Mouse (Mus musculus) lung, postnatal 25 days (tissue): ENCODE measurements at regions not wholly inside any gene's neighbourhood (a gene's known extent, or its start where the extent isn't known, plus 50 kb on each side); places are given as distances from the start of the nearest gene placed in this dataset.

Experiments used
- DNase-seq: peaks from one replicate; pipeline ENCODE4 v3.0.0; 2022; ENCODE audit warnings: low spot score

- DNase-seq = no peak
Observed at GRCm38 (mm10) chr11:112886139-112886538, 104.1 kb downstream of the Sox9 start.

- DNase-seq = no peak
Observed at GRCm38 (mm10) chr11:112889760-112890159, 107.7 kb downstream of the Sox9 start.

- DNase-seq = no peak
Observed at GRCm38 (mm10) chr11:112897597-112897996, 115.6 kb downstream of the Sox9 start.

- DNase-seq = no peak
Observed at GRCm38 (mm10) chr11:112902618-112903017, 120.6 kb downstream of the Sox9 start.

GRCm38 (mm10) chr11:112910309-112910708 is 128.3 kb downstream of the Sox9 start:
- DNase-seq = no peak

- no peak for DNase-seq
Observed at GRCm38 (mm10) chr11:112912875-112913274, 130.9 kb downstream of the Sox9 start.

GRCm38 (mm10) chr11:112916923-112917322 is 134.9 kb downstream of the Sox9 start:
- DNase-seq = no peak

- no peak for DNase-seq
Observed at GRCm38 (mm10) chr11:112920131-112920530, 138.1 kb downstream of the Sox9 start.

GRCm38 (mm10) chr11:112924577-112924976 is 142.6 kb downstream of the Sox9 start:
- no peak for DNase-seq

- no peak for DNase-seq
Observed at GRCm38 (mm10) chr11:112925140-112925539, 143.1 kb downstream of the Sox9 start.

GRCm38 (mm10) chr11:112926330-112927025 is 144.5 kb downstream of the Sox9 start:
- DNase-seq = no peak

GRCm38 (mm10) chr11:112930186-112930808 is 148.3 kb downstream of the Sox9 start:
- peak; percentile 48 for DNase-seq

- no peak for DNase-seq
Observed at GRCm38 (mm10) chr11:112938035-112938434, 156.0 kb downstream of the Sox9 start.

- no peak for DNase-seq
Observed at GRCm38 (mm10) chr11:112951421-112951820, 169.4 kb downstream of the Sox9 start.

GRCm38 (mm10) chr11:112952356-112952755 is 170.3 kb downstream of the Sox9 start:
- no peak for DNase-seq

GRCm38 (mm10) chr11:112953491-112953890 is 171.5 kb downstream of the Sox9 start:
- DNase-seq = no peak

GRCm38 (mm10) chr11:112956748-112957440 is 174.9 kb downstream of the Sox9 start:
- no peak for DNase-seq

GRCm38 (mm10) chr11:112959609-112960008 is 177.6 kb downstream of the Sox9 start:
- no peak for DNase-seq

- no peak for DNase-seq
Observed at GRCm38 (mm10) chr11:112973286-112973685, 191.3 kb downstream of the Sox9 start.

GRCm38 (mm10) chr11:112974893-112975292 is 192.9 kb downstream of the Sox9 start:
- DNase-seq = no peak

- no peak for DNase-seq
Observed at GRCm38 (mm10) chr11:112976914-112977785, 195.1 kb downstream of the Sox9 start.

- DNase-seq = no peak
Observed at GRCm38 (mm10) chr11:112978884-112979283, 196.9 kb downstream of the Sox9 start.
